8 mouse cellular contexts compared by ENCODE assay signal in the genomic region with DNA sequence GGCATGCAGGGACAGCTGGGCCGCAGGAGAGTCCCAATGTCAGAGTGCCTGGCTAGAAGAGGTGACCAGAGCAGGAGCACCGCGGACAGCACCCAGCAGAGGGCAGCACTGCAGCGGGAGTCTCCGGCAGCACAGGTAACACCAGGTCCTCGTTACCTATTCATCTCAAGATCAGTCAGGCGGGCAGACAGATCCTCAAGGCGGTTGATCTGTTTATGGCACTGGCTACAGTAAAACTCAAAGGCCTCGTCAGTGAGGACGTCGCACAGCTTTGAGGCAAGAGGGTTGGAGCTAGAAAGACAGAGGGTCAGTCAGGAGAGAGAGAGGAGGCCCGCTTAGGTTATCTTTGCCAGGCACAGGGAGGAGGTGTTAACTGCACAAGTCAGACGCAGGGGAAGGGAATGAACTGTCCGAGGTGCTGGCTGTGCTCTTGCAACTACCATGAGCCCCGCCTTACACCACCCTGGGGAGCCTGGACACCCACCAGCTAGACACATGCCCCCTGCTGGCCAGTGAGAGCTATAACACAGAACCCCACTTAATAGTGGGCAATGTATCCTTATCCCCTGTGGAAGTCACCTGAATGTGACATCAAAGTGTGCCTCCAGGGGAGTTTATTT. TPM values are rescaled to one million over a fixed set of nuclear protein-coding genes. Genes with fewer than 3 reads are reported as not detected.
DNase-seq lines count a peak whose midpoint lies in the region; ATAC-seq and TF ChIP-seq lines count a peak whose summit lies in the region.

No protein-coding gene starts in this region.

- no peaks in the 10 kb centered on the region for H3K9me3 ChIP-seq in heart, embryonic 12.5 days (replicated peaks)
- no peaks in the 10 kb centered on the region for H3K9me3 ChIP-seq in kidney, embryonic 15.5 days (replicated peaks)
- no peaks in the 10 kb centered on the region for H3K9me3 ChIP-seq in liver, embryonic 12.5 days (replicated peaks)
- no peaks in the 10 kb centered on the region for H3K9me3 ChIP-seq in stomach, embryonic 14.5 days (ENCODE audit: control insufficient read depth, low read depth, low read length)

- H3K4me2 ChIP-seq in heart, embryonic 12.5 days = peak overlapping the region; percentile 47
- peak overlapping the region; percentile 42 for H3K4me2 ChIP-seq in kidney, embryonic 15.5 days
- H3K4me2 ChIP-seq in liver, embryonic 12.5 days = peak overlapping the region; percentile 68
- H3K4me2 ChIP-seq in stomach, embryonic 14.5 days (replicated peaks; ENCODE audit: low read depth, low read length) = no peak overlapping the region

- ATAC-seq in heart, embryonic 12.5 days (ENCODE audit: insufficient number of reproducible peaks, low FRiP score) = peak; percentile 80
- peak; percentile 87 for ATAC-seq in kidney, embryonic 15.5 days (replicated peaks; ENCODE audit: low FRiP score)
- peak; percentile 95 for ATAC-seq in liver, embryonic 12.5 days
- ATAC-seq in stomach, embryonic 14.5 days (ENCODE audit: insufficient number of reproducible peaks, insufficient read depth, low FRiP score, low read depth) = peak; percentile 84

- peak; percentile 62 to 79 for DNase-seq in natural killer cell, adult 2 months (ENCODE audit: low spot score in 2 of 2)

- no peak for TF ChIP-seq POLR2A in bone marrow, adult 2 months (IDR thresholded peaks at IDR 0.05; ENCODE audit: borderline replicate concordance, control insufficient read depth, low read depth, low read length)
- TF ChIP-seq POLR2A in embryonic fibroblast, embryonic 13.5 days (IDR thresholded peaks at IDR 0.05; ENCODE audit: low read depth, low read length) = no peak

- peaks cover 2% of the 10 kb centered on the region; the same call in 1 of the 2 replicates for H3K4me1 ChIP-seq in bone marrow, adult 2 months (ENCODE audit: control insufficient read depth, insufficient read depth, low read length)
- H3K4me1 ChIP-seq in embryonic fibroblast, embryonic 13.5 days (ENCODE audit: control insufficient read depth, insufficient read depth, low read length) = no peaks in the 10 kb centered on the region
- H3K4me1 ChIP-seq in heart, embryonic 12.5 days (replicated peaks) = peaks cover 25% of the 10 kb centered on the region
- peaks cover 8% of the 10 kb centered on the region for H3K4me1 ChIP-seq in kidney, embryonic 15.5 days
- H3K4me1 ChIP-seq in liver, embryonic 12.5 days = peaks cover 55% of the 10 kb centered on the region
- H3K4me1 ChIP-seq in stomach, embryonic 14.5 days (ENCODE audit: control insufficient read depth, insufficient read depth, low read length) = no peaks in the 10 kb centered on the region

- no peak overlapping the region for H3K4me3 ChIP-seq in C2C12 (ENCODE audit: insufficient read depth, poor library complexity, severe bottlenecking)
- H3K4me3 ChIP-seq in bone marrow, adult 2 months (replicated peaks; ENCODE audit: control insufficient read depth, low read depth, low read length) = peak overlapping the region; percentile 7
- H3K4me3 ChIP-seq in embryonic fibroblast, embryonic 13.5 days (ENCODE audit: insufficient read depth, low read length) = no peak overlapping the region
- H3K4me3 ChIP-seq in heart, embryonic 12.5 days = no peak overlapping the region
- no peak overlapping the region for H3K4me3 ChIP-seq in kidney, embryonic 15.5 days (replicated peaks)
- peak overlapping the region; percentile 37 for H3K4me3 ChIP-seq in liver, embryonic 12.5 days
- H3K4me3 ChIP-seq in stomach, embryonic 14.5 days (ENCODE audit: low read depth, low read length) = no peak overlapping the region

- WGBS in bone marrow, adult 2 months = 10% methylated on average over 15 of the region's 15 CpGs
- WGBS in heart, embryonic 12.5 days = 6% methylated on average over 15 of the region's 15 CpGs
- WGBS in kidney, embryonic 15.5 days = 7% methylated on average over 15 of the region's 15 CpGs
- WGBS in liver, embryonic 12.5 days (ENCODE audit: insufficient replicate concordance) = 5% methylated on average over 15 of the region's 15 CpGs
- WGBS in stomach, embryonic 14.5 days = 9% methylated on average over 15 of the region's 15 CpGs

- H3K79me3 ChIP-seq in C2C12 (ENCODE audit: low read depth) = no peaks in the 10 kb centered on the region

- H3ac ChIP-seq in C2C12 (ENCODE audit: control insufficient read depth, insufficient read length, low read depth) = no peak overlapping the region

- no peaks in the 10 kb centered on the region for H3K79me2 ChIP-seq in C2C12 (ENCODE audit: control insufficient read depth, insufficient read depth)

- H3K36me3 ChIP-seq in C2C12 (ENCODE audit: control insufficient read depth, insufficient read depth) = peaks cover 34% of the 10 kb centered on the region
- H3K36me3 ChIP-seq in heart, embryonic 12.5 days = peaks cover 36% of the 10 kb centered on the region
- peaks cover 59% of the 10 kb centered on the region for H3K36me3 ChIP-seq in kidney, embryonic 15.5 days
- no peaks in the 10 kb centered on the region for H3K36me3 ChIP-seq in liver, embryonic 12.5 days
- peaks cover 17% of the 10 kb centered on the region for H3K36me3 ChIP-seq in stomach, embryonic 14.5 days (ENCODE audit: control insufficient read depth, insufficient read depth, low read length)

- no peak overlapping the region for H3K27ac ChIP-seq in bone marrow, adult 2 months (ENCODE audit: control insufficient read depth, insufficient read depth, low read depth, low read length, poor library complexity)
- no peak overlapping the region for H3K27ac ChIP-seq in embryonic fibroblast, embryonic 13.5 days (ENCODE audit: insufficient read depth, low read length)
- H3K27ac ChIP-seq in heart, embryonic 12.5 days (ENCODE audit: poor library complexity, severe bottlenecking) = 0 out of 2 replicates have a peak overlapping the region, but pooled peaks have one; percentile 12
- peak overlapping the region; percentile 71 for H3K27ac ChIP-seq in kidney, embryonic 15.5 days
- peak overlapping the region; percentile 75 for H3K27ac ChIP-seq in liver, embryonic 12.5 days
- no peak overlapping the region for H3K27ac ChIP-seq in stomach, embryonic 14.5 days (ENCODE audit: low read length)

- no peaks in the 10 kb centered on the region for H3K27me3 ChIP-seq in C2C12 (ENCODE audit: control insufficient read depth, insufficient read depth, insufficient read length)
- no peaks in the 10 kb centered on the region for H3K27me3 ChIP-seq in heart, embryonic 12.5 days (replicated peaks)
- H3K27me3 ChIP-seq in kidney, embryonic 15.5 days = no peaks in the 10 kb centered on the region
- H3K27me3 ChIP-seq in liver, embryonic 12.5 days (replicated peaks) = 0 out of 2 replicates have a peak, but pooled peaks cover 2% of the 10 kb centered on the region
- H3K27me3 ChIP-seq in stomach, embryonic 14.5 days (ENCODE audit: control insufficient read depth, insufficient read depth, low read length) = no peaks in the 10 kb centered on the region

- H3K9ac ChIP-seq in heart, embryonic 12.5 days = no peak overlapping the region
- H3K9ac ChIP-seq in kidney, embryonic 15.5 days = no peak overlapping the region
- H3K9ac ChIP-seq in liver, embryonic 12.5 days = peak overlapping the region; percentile 30; the same call in 1 of the 2 replicates
- no peak overlapping the region for H3K9ac ChIP-seq in stomach, embryonic 14.5 days (replicated peaks; ENCODE audit: low read depth, low read length)

- TF ChIP-seq CTCF in C2C12 (IDR thresholded peaks at IDR 0.05; ENCODE audit: control insufficient read depth, insufficient read depth, insufficient read length) = peak; percentile 78
- TF ChIP-seq CTCF in bone marrow, adult 2 months (IDR thresholded peaks at IDR 0.05; ENCODE audit: control insufficient read depth, insufficient read depth, low read length) = peak; percentile 93
- peak; percentile 78 for TF ChIP-seq CTCF in embryonic fibroblast, embryonic 13.5 days (IDR thresholded peaks at IDR 0.05; ENCODE audit: borderline replicate concordance, insufficient read depth, low read length)

TF ChIP-seq in C2C12, 6 proteins besides CTCF, POLR2A, EP300 and RAD21:
- TF ChIP-seq USF1 (IDR thresholded peaks at IDR 0.05; ENCODE audit: low read depth) (no peak), MYOD1 (IDR thresholded peaks at IDR 0.05; ENCODE audit: control insufficient read depth, insufficient read length, low read depth) (no peak)
TF ChIP-seq in C2C12: peak in this region for 0.

RNA-seq across cellular contexts. Expression of gene Capn15, which starts 26.4 kb away (rescaled TPM):
- polyA plus RNA-seq in C2C12 (2012; fragmentation: generic; extraction: Trizol) = 10.6 TPM
- polyA plus RNA-seq in bone marrow, adult 2 months (2011; ENCODE audit: insufficient read depth, insufficient read length, low replicate concordance, missing spikeins) = 11.7 and 18.2 TPM in 2 replicates
- polyA plus RNA-seq in embryonic fibroblast, embryonic 13.5 days (2011; ENCODE audit: insufficient read length, low read depth, missing spikeins) = 10.1 and 10.9 TPM in 2 replicates
- polyA plus RNA-seq in heart, embryonic 12.5 days (2016; fragmentation: Nextera tagmentation; extraction: Ambion mirVana) = 16.9 and 18.0 TPM in 2 replicates
- 22.7 and 31.6 TPM in 2 replicates for polyA plus RNA-seq in kidney, embryonic 15.5 days (2015; fragmentation: Nextera tagmentation; extraction: Ambion mirVana)
- 20.4 and 21.3 TPM in 2 replicates for polyA plus RNA-seq in liver, embryonic 12.5 days (2016; fragmentation: Nextera tagmentation; extraction: Ambion mirVana)
- polyA plus RNA-seq in stomach, embryonic 14.5 days (2014; fragmentation: Nextera tagmentation; extraction: Ambion mirVana) = 23.9 and 27.1 TPM in 2 replicates

RNA-seq across cellular contexts. Expression of gene Rab11fip3, which starts 57.4 kb away (rescaled TPM):
- 15.2 TPM for polyA plus RNA-seq in C2C12 (2012; fragmentation: generic; extraction: Trizol)
- 1.2 and 4.7 TPM in 2 replicates for polyA plus RNA-seq in bone marrow, adult 2 months (2011; ENCODE audit: insufficient read depth, insufficient read length, low replicate concordance, missing spikeins)
- polyA plus RNA-seq in embryonic fibroblast, embryonic 13.5 days (2011; ENCODE audit: insufficient read length, low read depth, missing spikeins) = 20.7 and 22.6 TPM in 2 replicates
- polyA plus RNA-seq in heart, embryonic 12.5 days (2016; fragmentation: Nextera tagmentation; extraction: Ambion mirVana) = 15.4 and 15.5 TPM in 2 replicates
- 29.1 and 30.2 TPM in 2 replicates for polyA plus RNA-seq in kidney, embryonic 15.5 days (2015; fragmentation: Nextera tagmentation; extraction: Ambion mirVana)
- polyA plus RNA-seq in liver, embryonic 12.5 days (2016; fragmentation: Nextera tagmentation; extraction: Ambion mirVana) = 4.2 and 4.3 TPM in 2 replicates
- 11.4 and 12.8 TPM in 2 replicates for polyA plus RNA-seq in stomach, embryonic 14.5 days (2014; fragmentation: Nextera tagmentation; extraction: Ambion mirVana)

RNA-seq across cellular contexts. Expression of gene A930017K11Rik, which starts 59.6 kb away (rescaled TPM):
- 0.02 TPM for polyA plus RNA-seq in C2C12 (2012; fragmentation: generic; extraction: Trizol)
- not detected in 2 replicates for polyA plus RNA-seq in bone marrow, adult 2 months (2011; ENCODE audit: insufficient read depth, insufficient read length, low replicate concordance, missing spikeins)
- not detected in 2 replicates for polyA plus RNA-seq in embryonic fibroblast, embryonic 13.5 days (2011; ENCODE audit: insufficient read length, low read depth, missing spikeins)
- 0.08 and 0.17 TPM in 2 replicates for polyA plus RNA-seq in heart, embryonic 12.5 days (2016; fragmentation: Nextera tagmentation; extraction: Ambion mirVana)
- polyA plus RNA-seq in kidney, embryonic 15.5 days (2015; fragmentation: Nextera tagmentation; extraction: Ambion mirVana) = 5.4 and 5.7 TPM in 2 replicates
- polyA plus RNA-seq in liver, embryonic 12.5 days (2016; fragmentation: Nextera tagmentation; extraction: Ambion mirVana) = 0.36 and 0.49 TPM in 2 replicates
- polyA plus RNA-seq in stomach, embryonic 14.5 days (2014; fragmentation: Nextera tagmentation; extraction: Ambion mirVana) = 0.32 and 0.41 TPM in 2 replicates

Comparison
In these comparisons a context has a peak if more than half of its experiments do, and no peak if none do; other contexts are left out.
1. H3K4me3 ChIP-seq: peak in bone marrow, adult 2 months (single experiment) and liver, embryonic 12.5 days (single experiment); none in C2C12 (single experiment), embryonic fibroblast, embryonic 13.5 days (single experiment), heart, embryonic 12.5 days (single experiment), kidney, embryonic 15.5 days (single experiment) and stomach, embryonic 14.5 days (single experiment).
2. H3K27ac ChIP-seq: peak in heart, embryonic 12.5 days (single experiment), kidney, embryonic 15.5 days (single experiment) and liver, embryonic 12.5 days (single experiment); none in bone marrow, adult 2 months (single experiment), embryonic fibroblast, embryonic 13.5 days (single experiment) and stomach, embryonic 14.5 days (single experiment).
3. Peak in every context shown above with its lines, with median percentiles within 50 percentile points of each other: CTCF ChIP-seq and ATAC-seq.